Mouse (Mus musculus): ENCODE results near the gene Lrrc2. TPM values are rescaled to one million over a fixed set of nuclear protein-coding genes. Genes with fewer than 3 reads are reported as not detected.

The Lrrc2 gene
- polyA plus RNA-seq, 1 experiment from 2014 or later: 1.2 TPM

DNA sequence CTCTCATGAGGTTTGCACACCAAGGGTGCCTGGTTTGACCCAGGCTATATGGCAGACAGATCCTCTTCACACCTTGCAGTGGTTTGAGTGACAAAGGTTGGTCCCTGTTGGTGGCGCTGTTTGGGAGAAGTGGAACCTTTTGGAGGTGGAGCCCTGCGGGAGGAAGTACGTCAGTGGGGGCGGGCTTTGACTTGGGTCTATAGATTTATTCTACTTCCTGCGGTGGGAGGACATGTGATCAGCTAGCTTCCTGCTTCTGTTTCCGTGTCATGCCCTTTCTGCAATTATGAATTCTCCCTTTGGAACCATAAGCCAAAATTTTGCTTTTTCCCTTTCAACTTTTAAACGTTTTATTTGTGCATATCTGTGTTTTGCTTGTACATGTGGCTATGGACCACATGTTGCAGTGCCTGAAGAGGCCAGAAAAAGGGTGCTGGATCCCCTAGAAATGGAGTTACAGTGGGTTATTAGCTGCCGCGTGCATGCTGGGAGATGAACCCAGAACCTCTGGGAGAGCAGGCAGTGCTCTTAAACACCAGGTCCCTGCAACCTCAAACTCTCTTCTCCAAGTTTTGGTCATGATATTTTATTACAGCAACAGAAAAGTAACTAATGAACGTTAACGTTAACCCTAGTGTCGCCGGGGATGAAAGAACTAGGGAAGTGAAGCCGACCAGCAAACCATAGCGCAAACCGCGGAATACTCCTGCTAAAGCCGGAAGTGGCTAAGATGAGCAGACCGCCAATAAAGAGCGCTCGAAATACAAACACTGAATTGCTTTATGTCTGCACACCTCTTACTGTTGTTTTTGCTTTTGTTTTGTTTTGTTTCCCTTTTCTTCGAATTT is 13.9 kb downstream of the Lrrc2 start:
- WGBS: 90% methylated on average over 22 of the region's 22 CpGs
- Histone ChIP-seq H3K27me3 (ENCODE audit: control insufficient read depth, insufficient read depth, low read depth, low read length) (no peaks in the 10 kb centered on the region), H3K9me3 (replicated peaks; ENCODE audit: control insufficient read depth, low read length, poor library complexity, severe bottlenecking) (no peaks in the 10 kb centered on the region), H3K4me1 (ENCODE audit: control insufficient read depth, insufficient read depth, low read length) (no peaks in the 10 kb centered on the region), H3K4me3 (ENCODE audit: low read depth, low read length) (no peak overlapping the region), H3K27ac (ENCODE audit: low read length) (no peak overlapping the region), H3K36me3 (ENCODE audit: control insufficient read depth, insufficient read depth, low read length) (no peaks in the 10 kb centered on the region), H3K4me2 (ENCODE audit: low read length) (no peak overlapping the region), H3K9ac (ENCODE audit: low read depth, low read length) (no peak overlapping the region)
- no peak for ATAC-seq

DNA sequence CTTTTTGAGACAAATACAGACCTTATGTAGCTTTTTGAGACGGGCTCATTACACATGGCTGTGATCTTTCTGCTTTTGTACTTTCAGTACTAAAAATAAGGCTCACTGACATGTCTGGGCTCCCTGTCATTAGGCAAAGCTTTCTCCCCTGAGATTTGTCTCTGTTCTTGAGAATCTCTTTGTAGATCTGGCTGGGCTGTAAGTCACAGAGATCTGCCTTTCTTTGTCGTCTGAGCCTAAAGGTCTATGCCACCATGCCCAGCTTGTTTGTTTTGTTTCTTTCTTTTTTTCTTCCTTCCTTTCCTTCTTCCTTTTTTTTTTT is 14.5 kb downstream of the Lrrc2 start:
- no peak overlapping the region for H3K9ac ChIP-seq (ENCODE audit: low read depth, low read length)
- 73% methylated on average over 2 of the region's 2 CpGs for WGBS
- no peak overlapping the region for H3K4me3 ChIP-seq (ENCODE audit: low read depth, low read length)
- no peaks in the 10 kb centered on the region for H3K27me3 ChIP-seq (ENCODE audit: control insufficient read depth, insufficient read depth, low read depth, low read length)
- no peaks in the 10 kb centered on the region for H3K4me1 ChIP-seq (ENCODE audit: control insufficient read depth, insufficient read depth, low read length)
- no peaks in the 10 kb centered on the region for H3K36me3 ChIP-seq (ENCODE audit: control insufficient read depth, insufficient read depth, low read length)
- no peak overlapping the region for H3K27ac ChIP-seq (ENCODE audit: low read length)
- no peaks in the 10 kb centered on the region for H3K9me3 ChIP-seq (replicated peaks; ENCODE audit: control insufficient read depth, low read length, poor library complexity, severe bottlenecking)
- H3K4me2 ChIP-seq (ENCODE audit: low read length): no peak overlapping the region
- no peak for ATAC-seq

DNA sequence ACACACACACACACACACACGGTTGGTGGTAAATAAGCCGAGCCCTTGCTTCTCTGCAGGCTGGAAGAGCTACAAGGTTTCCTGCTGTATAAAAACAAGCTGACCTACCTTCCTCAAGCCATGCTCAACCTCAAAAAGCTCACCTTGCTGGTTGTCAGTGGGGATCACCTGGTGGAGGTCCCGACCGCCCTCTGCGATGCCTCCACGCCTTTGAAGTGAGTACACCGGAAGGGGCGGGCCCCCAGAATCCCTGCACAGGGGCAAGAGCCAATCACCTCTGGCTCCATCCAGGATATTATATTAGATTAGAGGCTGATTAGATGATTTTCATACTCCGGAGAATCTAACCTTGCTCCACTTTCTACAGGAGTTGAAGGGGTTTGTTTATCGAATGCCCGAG is 28.1 kb downstream of the Lrrc2 start:
- Histone ChIP-seq H3K4me2 (ENCODE audit: low read length) (no peak overlapping the region), H3K4me3 (ENCODE audit: low read depth, low read length) (no peak overlapping the region), H3K36me3 (ENCODE audit: control insufficient read depth, insufficient read depth, low read length) (no peaks in the 10 kb centered on the region), H3K27ac (ENCODE audit: low read length) (no peak overlapping the region), H3K9ac (ENCODE audit: low read depth, low read length) (no peak overlapping the region), H3K9me3 (replicated peaks; ENCODE audit: control insufficient read depth, low read length, poor library complexity, severe bottlenecking) (no peaks in the 10 kb centered on the region), H3K27me3 (ENCODE audit: control insufficient read depth, insufficient read depth, low read depth, low read length) (no peaks in the 10 kb centered on the region), H3K4me1 (ENCODE audit: control insufficient read depth, insufficient read depth, low read length) (no peaks in the 10 kb centered on the region)
- WGBS: 94% methylated on average over 11 of the region's 11 CpGs
- no peak for ATAC-seq

DNA sequence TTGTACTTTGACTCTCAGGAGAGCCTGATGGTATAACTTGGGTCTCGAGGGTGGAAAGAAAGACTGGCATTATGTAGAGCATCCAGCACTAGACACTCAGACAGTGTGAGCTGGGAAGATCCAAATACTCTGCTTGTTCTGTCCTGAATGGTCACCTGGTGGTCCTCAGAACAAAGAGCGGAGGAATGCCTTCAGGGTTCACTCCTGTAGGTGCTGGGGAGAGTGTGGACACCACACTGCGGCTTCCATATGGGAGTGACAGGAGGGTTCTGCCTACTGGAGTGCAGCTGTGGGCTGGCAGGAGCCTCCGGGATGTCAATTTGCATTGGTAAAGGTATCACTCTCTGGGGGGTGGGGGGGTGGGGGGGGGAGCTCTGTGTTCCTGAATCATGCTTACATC is 31.0 kb downstream of the Lrrc2 start:
- H3K9ac ChIP-seq (ENCODE audit: low read depth, low read length): no peak overlapping the region
- H3K36me3 ChIP-seq (ENCODE audit: control insufficient read depth, insufficient read depth, low read length): no peaks in the 10 kb centered on the region
- no peak for ATAC-seq
- 65% methylated on average over 4 of the region's 4 CpGs for WGBS
- H3K4me3 ChIP-seq (ENCODE audit: low read depth, low read length): no peak overlapping the region
- no peak overlapping the region for H3K27ac ChIP-seq (ENCODE audit: low read length)
- H3K9me3 ChIP-seq (replicated peaks; ENCODE audit: control insufficient read depth, low read length, poor library complexity, severe bottlenecking): no peaks in the 10 kb centered on the region
- H3K4me2 ChIP-seq (ENCODE audit: low read length): no peak overlapping the region
- no peaks in the 10 kb centered on the region for H3K4me1 ChIP-seq (ENCODE audit: control insufficient read depth, insufficient read depth, low read length)
- H3K27me3 ChIP-seq (ENCODE audit: control insufficient read depth, insufficient read depth, low read depth, low read length): no peaks in the 10 kb centered on the region

DNA sequence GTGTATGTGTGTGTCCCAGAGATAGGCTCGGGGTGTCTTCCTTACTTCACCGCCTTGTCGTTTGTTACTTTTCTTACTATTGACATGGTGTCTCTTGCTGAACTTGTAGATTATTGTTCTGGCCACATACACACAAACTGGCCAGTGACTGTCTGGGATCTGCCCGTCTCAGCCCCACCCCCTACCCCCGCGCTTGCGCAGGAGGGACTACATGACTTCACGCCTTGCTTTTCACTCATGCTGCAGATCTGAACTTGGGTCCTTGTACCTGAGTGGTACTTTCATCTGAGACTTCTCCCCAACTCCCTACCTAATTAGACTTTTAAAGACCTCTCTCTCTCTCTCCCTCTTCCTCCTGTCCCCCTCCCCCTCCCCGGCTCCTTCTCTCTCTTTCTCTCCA is 32.8 kb downstream of the Lrrc2 start:
- no peak overlapping the region for H3K9ac ChIP-seq (ENCODE audit: low read depth, low read length)
- 91% methylated on average over 9 of the region's 9 CpGs for WGBS
- no peak overlapping the region for H3K4me3 ChIP-seq (ENCODE audit: low read depth, low read length)
- no peaks in the 10 kb centered on the region for H3K36me3 ChIP-seq (ENCODE audit: control insufficient read depth, insufficient read depth, low read length)
- H3K27me3 ChIP-seq (ENCODE audit: control insufficient read depth, insufficient read depth, low read depth, low read length): no peaks in the 10 kb centered on the region
- ATAC-seq: no peak
- H3K27ac ChIP-seq (ENCODE audit: low read length): no peak overlapping the region
- H3K4me1 ChIP-seq (ENCODE audit: control insufficient read depth, insufficient read depth, low read length): no peaks in the 10 kb centered on the region
- H3K9me3 ChIP-seq (replicated peaks; ENCODE audit: control insufficient read depth, low read length, poor library complexity, severe bottlenecking): no peaks in the 10 kb centered on the region
- no peak overlapping the region for H3K4me2 ChIP-seq (ENCODE audit: low read length)

DNA sequence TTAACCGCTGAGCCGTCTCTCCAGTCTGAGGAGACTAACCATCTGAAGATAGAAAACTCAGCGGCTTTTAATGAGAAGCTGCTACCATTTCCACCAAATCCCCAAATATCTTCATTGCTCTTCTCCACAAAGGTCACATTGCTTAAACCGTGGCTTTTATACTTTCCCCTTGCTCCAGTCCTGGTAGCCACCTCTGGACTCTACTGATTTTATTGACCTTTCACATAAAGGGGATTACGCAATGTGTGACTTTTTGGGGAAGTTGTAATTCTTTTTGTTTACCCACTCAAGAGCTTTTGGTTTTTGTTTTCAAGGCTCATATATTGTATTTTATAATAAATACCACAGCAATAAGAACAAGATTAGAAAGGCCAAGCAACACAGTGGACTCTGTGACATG is 34.2 kb downstream of the Lrrc2 start:
- H3K27ac ChIP-seq (ENCODE audit: low read length): no peak overlapping the region
- WGBS: 93% methylated on average over 5 of the region's 5 CpGs
- no peak overlapping the region for H3K4me2 ChIP-seq (ENCODE audit: low read length)
- H3K9me3 ChIP-seq (replicated peaks; ENCODE audit: control insufficient read depth, low read length, poor library complexity, severe bottlenecking): no peaks in the 10 kb centered on the region
- no peaks in the 10 kb centered on the region for H3K27me3 ChIP-seq (ENCODE audit: control insufficient read depth, insufficient read depth, low read depth, low read length)
- no peak overlapping the region for H3K4me3 ChIP-seq (ENCODE audit: low read depth, low read length)
- H3K4me1 ChIP-seq (ENCODE audit: control insufficient read depth, insufficient read depth, low read length): no peaks in the 10 kb centered on the region
- H3K9ac ChIP-seq (ENCODE audit: low read depth, low read length): no peak overlapping the region
- no peaks in the 10 kb centered on the region for H3K36me3 ChIP-seq (ENCODE audit: control insufficient read depth, insufficient read depth, low read length)
- no peak for ATAC-seq

DNA sequence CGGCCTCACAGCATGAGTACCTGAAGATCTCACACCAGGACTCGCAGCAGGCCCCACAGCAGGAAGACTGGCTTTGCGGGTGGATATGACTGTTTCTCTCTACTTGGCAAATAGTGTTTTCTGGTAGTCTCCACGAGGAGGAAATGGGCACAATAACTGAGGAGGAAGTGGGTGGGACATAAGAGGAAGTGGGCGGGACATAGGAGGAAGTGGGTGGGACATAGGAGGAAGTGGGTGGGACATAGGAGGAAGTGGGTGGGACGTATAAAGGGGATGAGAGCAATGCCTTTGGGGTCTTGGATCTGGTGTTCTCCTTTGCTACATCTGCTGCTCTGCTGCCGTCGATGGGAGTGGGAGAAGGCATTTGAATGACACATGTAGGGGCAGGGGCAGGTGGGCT is 34.6 kb downstream of the Lrrc2 start:
- Histone ChIP-seq H3K4me1 (ENCODE audit: control insufficient read depth, insufficient read depth, low read length) (no peaks in the 10 kb centered on the region), H3K9me3 (replicated peaks; ENCODE audit: control insufficient read depth, low read length, poor library complexity, severe bottlenecking) (no peaks in the 10 kb centered on the region), H3K36me3 (ENCODE audit: control insufficient read depth, insufficient read depth, low read length) (no peaks in the 10 kb centered on the region), H3K4me2 (ENCODE audit: low read length) (no peak overlapping the region), H3K9ac (ENCODE audit: low read depth, low read length) (no peak overlapping the region), H3K27ac (ENCODE audit: low read length) (no peak overlapping the region), H3K4me3 (ENCODE audit: low read depth, low read length) (no peak overlapping the region), H3K27me3 (ENCODE audit: control insufficient read depth, insufficient read depth, low read depth, low read length) (no peaks in the 10 kb centered on the region)
- ATAC-seq: no peak
- 90% methylated on average over 8 of the region's 8 CpGs for WGBS

DNA sequence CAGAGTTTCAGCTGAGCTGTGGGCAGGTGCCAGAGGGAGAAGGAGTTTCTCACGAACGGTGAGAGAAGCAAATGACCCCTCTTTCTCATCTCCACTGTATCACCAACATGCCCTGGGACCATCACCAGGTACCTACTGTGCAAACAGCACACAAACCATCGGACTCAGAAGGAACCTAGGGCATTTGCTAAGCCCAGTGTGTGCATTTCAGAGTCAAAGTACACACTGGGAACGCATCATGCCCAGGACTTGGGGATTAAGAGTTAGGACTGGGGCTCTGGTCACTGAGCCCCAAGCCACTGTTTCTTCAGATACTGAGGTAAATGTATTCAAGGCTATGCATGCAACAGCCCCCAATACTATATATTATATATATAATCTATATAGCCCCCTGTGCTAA is 36.0 kb downstream of the Lrrc2 start:
- H3K4me3 ChIP-seq (ENCODE audit: low read depth, low read length): no peak overlapping the region
- 81% methylated on average over 4 of the region's 4 CpGs for WGBS
- H3K9me3 ChIP-seq (replicated peaks; ENCODE audit: control insufficient read depth, low read length, poor library complexity, severe bottlenecking): no peaks in the 10 kb centered on the region
- no peaks in the 10 kb centered on the region for H3K4me1 ChIP-seq (ENCODE audit: control insufficient read depth, insufficient read depth, low read length)
- no peaks in the 10 kb centered on the region for H3K36me3 ChIP-seq (ENCODE audit: control insufficient read depth, insufficient read depth, low read length)
- no peak for ATAC-seq
- H3K4me2 ChIP-seq (ENCODE audit: low read length): no peak overlapping the region
- H3K27me3 ChIP-seq (ENCODE audit: control insufficient read depth, insufficient read depth, low read depth, low read length): no peaks in the 10 kb centered on the region
- H3K27ac ChIP-seq (ENCODE audit: low read length): no peak overlapping the region
- H3K9ac ChIP-seq (ENCODE audit: low read depth, low read length): no peak overlapping the region

DNA sequence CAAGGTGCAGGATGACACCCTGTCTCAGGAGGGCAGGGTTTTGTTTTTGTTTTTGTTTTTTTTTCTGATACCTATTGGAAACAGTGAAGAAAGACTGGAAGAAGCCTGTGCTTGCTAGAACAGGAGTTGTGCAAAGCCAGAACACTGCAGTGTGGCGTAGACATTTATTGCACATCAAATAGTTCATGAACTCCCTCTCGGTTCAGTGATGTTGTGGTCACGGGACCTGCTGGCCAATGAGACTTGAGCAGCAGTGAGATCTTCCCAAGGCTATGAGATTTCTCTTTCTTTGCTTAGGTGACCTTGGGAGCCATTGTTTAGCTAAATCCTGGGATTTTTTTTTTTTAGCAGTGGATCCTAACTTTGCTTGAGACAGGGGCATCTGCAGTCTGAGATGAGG is 36.7 kb downstream of the Lrrc2 start:
- H3K4me2 ChIP-seq (ENCODE audit: low read length): no peak overlapping the region
- WGBS: 85% methylated on average over 3 of the region's 3 CpGs

More for the DNA sequence above, 36.7 kb downstream of the Lrrc2 start:
- Histone ChIP-seq H3K9me3 (replicated peaks; ENCODE audit: control insufficient read depth, low read length, poor library complexity, severe bottlenecking) (no peaks in the 10 kb centered on the region), H3K27ac (ENCODE audit: low read length) (no peak overlapping the region), H3K27me3 (ENCODE audit: control insufficient read depth, insufficient read depth, low read depth, low read length) (no peaks in the 10 kb centered on the region), H3K9ac (ENCODE audit: low read depth, low read length) (no peak overlapping the region), H3K4me1 (ENCODE audit: control insufficient read depth, insufficient read depth, low read length) (no peaks in the 10 kb centered on the region), H3K36me3 (ENCODE audit: control insufficient read depth, insufficient read depth, low read length) (no peaks in the 10 kb centered on the region), H3K4me3 (ENCODE audit: low read depth, low read length) (no peak overlapping the region)
- no peak for ATAC-seq

Measured in midbrain, embryonic 16.5 days (tissue).